Mouse (Mus musculus) thymus, adult 2 months (tissue): ENCODE results near the gene Col4a2.

Source experiments
- CTCF ChIP-seq: fragments of 200-500 bp; IDR thresholded peaks from 2 replicates; pipeline ENCODE4 v1.5.1; 2012; ENCODE audit warnings: mild to moderate bottlenecking, control low read depth, low read length, moderate library complexity, borderline replicate concordance; ENCODE audit not compliant: control insufficient read depth, poor library complexity, insufficient read depth; ENCODE audit errors: extremely low read depth
- POLR2A ChIP-seq: fragments of 200-500 bp; IDR thresholded peaks from 2 replicates; pipeline ENCODE4 v1.6.1; 2012; ENCODE audit warnings: mild to moderate bottlenecking, low read length, control low read depth, moderate library complexity; ENCODE audit not compliant: control insufficient read depth, poor library complexity, insufficient read depth; ENCODE audit errors: extremely low read depth

- TF ChIP-seq POLR2A, result no peak
- TF ChIP-seq CTCF, result no peak
Measured at GRCm38 (mm10) chr8:11450184-11451113, 137.8 kb downstream of the Col4a2 start.
